Mouse (Mus musculus): ENCODE results near the gene Olfr437. TPM values are rescaled to one million over a fixed set of nuclear protein-coding genes. Genes with fewer than 3 reads are reported as not detected.
"Not testable (repeated sequence)": the region's sequence is repeated elsewhere in the genome, so short reads cannot be mapped to it uniquely, and the experiment has no call there.

Gene Olfr437
- not detected in 2 replicates for polyA plus RNA-seq (2014; fragmentation: Nextera tagmentation; extraction: Ambion mirVana)

GRCm38 (mm10) chr6:43162982-43163381 is at the start of gene Olfr437:
Olfr437 (plus strand) TSS chr6:43163282.
- no peak for ATAC-seq (ENCODE audit: insufficient number of reproducible peaks, low FRiP score, low TSS enrichment, low read depth)
- no peaks in the 10 kb centered on the region for H3K4me1 ChIP-seq (ENCODE audit: control insufficient read depth, insufficient read depth, low read length)
- no peak within 1 kb of the TSS for H3K9ac ChIP-seq (ENCODE audit: low read length)
- no peak for DNase-seq (ENCODE audit: low spot score)
- no peaks in the 10 kb centered on the region for H3K27me3 ChIP-seq (ENCODE audit: control insufficient read depth, insufficient read depth, low read length)
- H3K36me3 ChIP-seq (ENCODE audit: control insufficient read depth, insufficient read depth, low read length), result no peaks in the 10 kb centered on the region
- no peak within 1 kb of the TSS for H3K4me3 ChIP-seq (ENCODE audit: low read depth, low read length)
- H3K4me2 ChIP-seq (ENCODE audit: low read depth, severe bottlenecking), result no peak within 1 kb of the TSS
- no peaks in the 10 kb centered on the region for H3K9me3 ChIP-seq (ENCODE audit: control insufficient read depth, low read length)
- no peak within 1 kb of the TSS for H3K27ac ChIP-seq (replicated peaks; ENCODE audit: low read depth, low read length)
- whole genome bisulfite sequencing, result 72% methylated on average over 3 of the region's 3 CpGs

- H3K4me1 ChIP-seq (ENCODE audit: control insufficient read depth, insufficient read depth, low read length); ATAC-seq (ENCODE audit: insufficient number of reproducible peaks, low FRiP score, low TSS enrichment, low read depth); H3K9ac ChIP-seq (ENCODE audit: low read length); H3K4me3 ChIP-seq (ENCODE audit: low read depth, low read length); DNase-seq (ENCODE audit: low spot score); H3K36me3 ChIP-seq (ENCODE audit: control insufficient read depth, insufficient read depth, low read length); H3K27me3 ChIP-seq (ENCODE audit: control insufficient read depth, insufficient read depth, low read length); H3K9me3 ChIP-seq (ENCODE audit: control insufficient read depth, low read length); H3K4me2 ChIP-seq (ENCODE audit: low read depth, severe bottlenecking); H3K27ac ChIP-seq (replicated peaks; ENCODE audit: low read depth, low read length): not testable (repeated sequence)
- 84% methylated on average over 2 of the region's 2 CpGs for WGBS
Observed at GRCm38 (mm10) chr6:43146267-43146666, 16.8 kb upstream of the Olfr437 start, which contains the start of gene Olfr237-ps1. Olfr237-ps1 (plus strand) TSS chr6:43146567.

- Histone ChIP-seq H3K27ac (replicated peaks; ENCODE audit: low read depth, low read length) (no peak overlapping the region), H3K9me3 (ENCODE audit: control insufficient read depth, low read length) (no peaks in the 10 kb centered on the region), H3K27me3 (ENCODE audit: control insufficient read depth, insufficient read depth, low read length) (no peaks in the 10 kb centered on the region), H3K4me2 (ENCODE audit: low read depth, severe bottlenecking) (no peak overlapping the region), H3K4me1 (ENCODE audit: control insufficient read depth, insufficient read depth, low read length) (no peaks in the 10 kb centered on the region), H3K36me3 (ENCODE audit: control insufficient read depth, insufficient read depth, low read length) (no peaks in the 10 kb centered on the region), H3K4me3 (ENCODE audit: low read depth, low read length) (no peak overlapping the region), H3K9ac (ENCODE audit: low read length) (no peak overlapping the region)
- ATAC-seq (ENCODE audit: insufficient number of reproducible peaks, low FRiP score, low TSS enrichment, low read depth), result no peak
- DNase-seq (ENCODE audit: low spot score), result no peak
- WGBS, result 63% methylated on average over 1 of the region's 1 CpGs
Observed at GRCm38 (mm10) chr6:43159502-43159901, 3.6 kb upstream of the Olfr437 start.

DNA sequence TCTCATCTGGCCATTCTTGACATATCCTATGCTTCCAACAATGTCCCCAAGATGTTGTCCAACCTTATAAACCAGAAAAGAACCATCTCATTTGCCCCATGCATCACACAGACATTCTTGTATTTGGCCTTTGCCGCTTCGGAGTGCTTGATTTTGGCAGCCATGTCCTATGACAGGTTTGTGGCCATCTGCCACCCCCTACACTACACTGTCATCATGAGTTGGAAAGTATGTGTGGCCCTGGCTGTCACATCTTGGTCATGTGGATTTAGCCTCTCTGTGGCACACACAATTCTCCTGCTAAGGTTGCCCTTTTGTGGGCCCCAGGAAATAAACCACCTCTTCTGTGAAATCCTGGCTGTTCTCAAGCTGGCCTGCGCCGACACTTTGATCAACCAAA is 4.2 kb downstream of the Olfr437 start:
- no peak for ATAC-seq (ENCODE audit: insufficient number of reproducible peaks, low FRiP score, low TSS enrichment, low read depth)
- H3K27ac ChIP-seq (replicated peaks; ENCODE audit: low read depth, low read length), result no peak overlapping the region
- H3K27me3 ChIP-seq (ENCODE audit: control insufficient read depth, insufficient read depth, low read length), result no peaks in the 10 kb centered on the region
- 89% methylated on average over 4 of the region's 4 CpGs for WGBS
- no peak overlapping the region for H3K4me2 ChIP-seq (ENCODE audit: low read depth, severe bottlenecking)
- no peaks in the 10 kb centered on the region for H3K4me1 ChIP-seq (ENCODE audit: control insufficient read depth, insufficient read depth, low read length)
- H3K4me3 ChIP-seq (ENCODE audit: low read depth, low read length), result no peak overlapping the region
- H3K9me3 ChIP-seq (ENCODE audit: control insufficient read depth, low read length), result no peaks in the 10 kb centered on the region
- DNase-seq (ENCODE audit: low spot score), result no peak
- H3K9ac ChIP-seq (ENCODE audit: low read length), result no peak overlapping the region
- no peaks in the 10 kb centered on the region for H3K36me3 ChIP-seq (ENCODE audit: control insufficient read depth, insufficient read depth, low read length)

DNA sequence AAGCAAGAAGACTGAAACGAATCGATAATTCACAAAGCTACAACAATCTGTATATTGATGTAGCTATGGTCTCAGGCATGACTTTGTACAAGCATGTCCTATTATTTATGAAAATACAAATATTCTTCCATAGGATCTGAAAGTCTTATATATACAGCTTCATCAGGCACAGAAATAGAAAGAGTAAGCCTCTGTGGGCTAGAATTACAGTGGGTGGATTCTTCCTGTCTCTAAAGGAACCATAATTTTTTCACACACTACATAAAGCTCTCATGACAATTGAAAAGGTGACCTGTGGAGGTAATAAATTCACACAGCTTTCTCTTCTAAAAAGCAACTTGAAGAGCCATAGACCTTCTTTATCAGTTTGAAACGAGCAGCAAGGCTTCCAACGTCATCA is 8.8 kb downstream of the Olfr437 start, which contains the start of gene Olfr13:
Gene Olfr13 (plus strand): TSS at position 301 of the 400 bp plus-strand sequence.
- no peaks in the 10 kb centered on the region for H3K4me1 ChIP-seq (ENCODE audit: control insufficient read depth, insufficient read depth, low read length)
- DNase-seq (ENCODE audit: low spot score) (no peak), ATAC-seq (ENCODE audit: insufficient number of reproducible peaks, low FRiP score, low TSS enrichment, low read depth) (no peak)
- H3K36me3 ChIP-seq (ENCODE audit: control insufficient read depth, insufficient read depth, low read length), result no peaks in the 10 kb centered on the region
- no peaks in the 10 kb centered on the region for H3K27me3 ChIP-seq (ENCODE audit: control insufficient read depth, insufficient read depth, low read length)
- H3K9ac ChIP-seq (ENCODE audit: low read length), result no peak within 1 kb of the TSS
- WGBS, result 76% methylated on average over 4 of the region's 4 CpGs
- no peak within 1 kb of the TSS for H3K4me3 ChIP-seq (ENCODE audit: low read depth, low read length)
- no peak within 1 kb of the TSS for H3K4me2 ChIP-seq (ENCODE audit: low read depth, severe bottlenecking)
- H3K27ac ChIP-seq (replicated peaks; ENCODE audit: low read depth, low read length), result no peak within 1 kb of the TSS
- no peaks in the 10 kb centered on the region for H3K9me3 ChIP-seq (ENCODE audit: control insufficient read depth, low read length)

DNA sequence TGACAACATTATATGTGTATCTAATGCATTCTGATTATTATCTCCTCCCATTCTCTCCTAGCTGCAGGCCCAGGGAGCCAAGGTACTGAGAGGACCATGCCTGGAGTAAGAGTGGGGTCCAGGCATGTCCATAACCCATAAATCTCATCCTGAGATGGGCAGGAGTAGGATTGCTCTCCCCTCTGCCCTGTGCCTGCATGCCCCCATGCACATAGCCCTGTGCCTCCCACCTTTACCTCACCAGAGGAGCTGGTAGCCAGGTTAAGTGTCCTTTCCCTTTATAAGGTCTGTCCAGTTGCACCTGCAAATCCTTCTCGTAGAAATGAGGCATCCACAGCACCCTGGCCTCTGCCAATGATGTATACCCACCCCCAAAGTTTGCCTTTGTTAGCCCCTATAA is 15.0 kb downstream of the Olfr437 start:
- H3K9me3 ChIP-seq (ENCODE audit: control insufficient read depth, low read length), result no peaks in the 10 kb centered on the region
- no peak overlapping the region for H3K27ac ChIP-seq (replicated peaks; ENCODE audit: low read depth, low read length)
- no peaks in the 10 kb centered on the region for H3K4me1 ChIP-seq (ENCODE audit: control insufficient read depth, insufficient read depth, low read length)
- no peaks in the 10 kb centered on the region for H3K27me3 ChIP-seq (ENCODE audit: control insufficient read depth, insufficient read depth, low read length)
- no peak overlapping the region for H3K4me2 ChIP-seq (ENCODE audit: low read depth, severe bottlenecking)
- 68% methylated on average over 1 of the region's 1 CpGs for WGBS
- no peaks in the 10 kb centered on the region for H3K36me3 ChIP-seq (ENCODE audit: control insufficient read depth, insufficient read depth, low read length)
- H3K9ac ChIP-seq (ENCODE audit: low read length), result no peak overlapping the region
- no peak overlapping the region for H3K4me3 ChIP-seq (ENCODE audit: low read depth, low read length)
- DNase-seq (ENCODE audit: low spot score), result no peak
- no peak for ATAC-seq (ENCODE audit: insufficient number of reproducible peaks, low FRiP score, low TSS enrichment, low read depth)

DNA sequence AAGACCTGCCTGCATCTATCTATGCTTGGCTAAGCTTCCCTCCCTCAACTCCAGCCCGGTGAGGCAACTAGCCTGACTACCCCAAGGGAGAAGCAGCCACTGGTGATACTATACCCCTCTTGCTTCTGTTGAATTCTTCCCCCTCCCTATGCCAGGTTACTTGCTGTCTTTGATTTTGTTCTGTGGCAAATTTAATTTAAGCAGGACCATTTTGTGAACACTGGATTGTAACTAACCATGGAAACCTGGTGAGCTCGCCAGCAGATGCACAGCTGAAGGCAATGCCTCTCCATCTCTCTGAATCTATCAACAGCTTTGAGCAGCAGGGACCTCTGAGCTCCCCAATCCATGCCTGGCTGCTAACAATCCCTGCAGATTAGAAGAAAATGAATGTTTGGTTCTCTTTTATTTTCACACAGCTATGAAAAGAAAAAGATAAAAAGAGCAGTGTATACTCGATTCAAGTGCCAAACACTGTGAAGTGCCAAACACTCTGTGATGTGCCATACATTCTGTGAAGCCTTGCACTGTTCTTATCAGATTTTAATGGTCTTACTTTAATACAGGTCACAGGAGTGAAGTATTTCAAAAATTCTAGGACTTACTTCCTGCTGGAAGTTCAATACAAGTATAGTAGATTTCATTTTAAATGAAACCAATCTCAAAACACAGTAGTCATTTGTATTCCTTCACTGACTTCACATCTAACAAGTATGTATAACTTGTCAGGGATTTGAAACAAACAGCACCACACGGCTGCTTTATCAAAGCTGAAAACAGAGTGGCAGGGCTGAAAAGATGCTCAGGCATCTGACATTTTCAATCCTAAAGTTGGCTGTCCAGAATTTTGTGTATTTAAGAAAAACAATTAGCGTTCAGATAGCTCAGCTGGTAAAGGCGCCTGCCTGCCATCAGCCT is 15.8 kb downstream of the Olfr437 start:
- Histone ChIP-seq H3K4me2 (ENCODE audit: low read depth, severe bottlenecking) (no peak overlapping the region), H3K4me3 (ENCODE audit: low read depth, low read length) (no peak overlapping the region), H3K9ac (ENCODE audit: low read length) (no peak overlapping the region), H3K27ac (replicated peaks; ENCODE audit: low read depth, low read length) (no peak overlapping the region), H3K9me3 (ENCODE audit: control insufficient read depth, low read length) (no peaks in the 10 kb centered on the region), H3K27me3 (ENCODE audit: control insufficient read depth, insufficient read depth, low read length) (no peaks in the 10 kb centered on the region), H3K4me1 (ENCODE audit: control insufficient read depth, insufficient read depth, low read length) (no peaks in the 10 kb centered on the region), H3K36me3 (ENCODE audit: control insufficient read depth, insufficient read depth, low read length) (no peaks in the 10 kb centered on the region)
- WGBS, result 82% methylated on average over 6 of the region's 6 CpGs
- DNase-seq (ENCODE audit: low spot score), result no peak
- no peak for ATAC-seq (ENCODE audit: insufficient number of reproducible peaks, low FRiP score, low TSS enrichment, low read depth)

DNA sequence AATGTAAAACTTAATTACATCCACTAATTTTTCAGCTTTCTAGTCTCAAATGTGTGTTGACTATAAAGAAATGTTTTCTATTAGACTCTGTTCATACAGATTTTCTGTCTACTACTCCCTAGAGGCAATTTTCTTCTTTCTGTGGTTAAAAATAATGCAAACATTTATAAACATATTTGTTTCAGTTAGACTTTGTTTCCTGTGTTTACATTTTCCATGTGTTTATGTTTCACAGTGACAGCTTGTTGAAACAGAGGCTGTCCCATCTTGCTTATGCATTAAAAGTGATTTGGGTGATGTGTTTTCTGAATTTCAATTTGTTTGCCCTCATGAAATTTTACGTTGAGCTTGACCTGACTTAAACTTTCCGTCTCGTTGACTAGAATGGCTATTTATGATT is 27.9 kb downstream of the Olfr437 start:
- H3K4me1 ChIP-seq (ENCODE audit: control insufficient read depth, insufficient read depth, low read length), result no peaks in the 10 kb centered on the region
- H3K4me3 ChIP-seq (ENCODE audit: low read depth, low read length), result no peak overlapping the region
- H3K4me2 ChIP-seq (ENCODE audit: low read depth, severe bottlenecking), result no peak overlapping the region
- H3K9me3 ChIP-seq (ENCODE audit: control insufficient read depth, low read length), result no peaks in the 10 kb centered on the region
- no peaks in the 10 kb centered on the region for H3K36me3 ChIP-seq (ENCODE audit: control insufficient read depth, insufficient read depth, low read length)
- no peak overlapping the region for H3K9ac ChIP-seq (ENCODE audit: low read length)
- no peak overlapping the region for H3K27ac ChIP-seq (replicated peaks; ENCODE audit: low read depth, low read length)
- 81% methylated on average over 3 of the region's 3 CpGs for WGBS
- DNase-seq (ENCODE audit: low spot score) (no peak), ATAC-seq (ENCODE audit: insufficient number of reproducible peaks, low FRiP score, low TSS enrichment, low read depth) (no peak)
- H3K27me3 ChIP-seq (ENCODE audit: control insufficient read depth, insufficient read depth, low read length), result no peaks in the 10 kb centered on the region
